Mouse (Mus musculus) myocyte (in vitro differentiated cells): ENCODE data around the gene Map3k19.

Experiments
- E2F4 ChIP-seq: IDR thresholded peaks from one replicate; pipeline ENCODE4 v1.6.1; 2011; ENCODE audit warnings: mild to moderate bottlenecking, control low read depth, moderate library complexity; ENCODE audit not compliant: insufficient read depth
- MAX ChIP-seq: IDR thresholded peaks from one replicate; pipeline ENCODE4 v1.6.1; 2011; ENCODE audit warnings: low read depth, mild to moderate bottlenecking, control low read depth
- POLR2A ChIP-seq: IDR thresholded peaks from one replicate; pipeline ENCODE4 v1.6.1; 2011; ENCODE audit warnings: low read depth, mild to moderate bottlenecking, control low read depth, moderate library complexity; ENCODE audit not compliant: insufficient read length
- TCF12 ChIP-seq: IDR thresholded peaks from one replicate; pipeline ENCODE4 v1.6.1; 2011; ENCODE audit warnings: mild to moderate bottlenecking, control low read depth; ENCODE audit not compliant: poor library complexity, insufficient read depth, severe bottlenecking
- USF1 ChIP-seq: IDR thresholded peaks from one replicate; pipeline ENCODE4 v1.6.1; 2011; ENCODE audit warnings: low read depth, mild to moderate bottlenecking, control low read depth, moderate library complexity

DNA sequence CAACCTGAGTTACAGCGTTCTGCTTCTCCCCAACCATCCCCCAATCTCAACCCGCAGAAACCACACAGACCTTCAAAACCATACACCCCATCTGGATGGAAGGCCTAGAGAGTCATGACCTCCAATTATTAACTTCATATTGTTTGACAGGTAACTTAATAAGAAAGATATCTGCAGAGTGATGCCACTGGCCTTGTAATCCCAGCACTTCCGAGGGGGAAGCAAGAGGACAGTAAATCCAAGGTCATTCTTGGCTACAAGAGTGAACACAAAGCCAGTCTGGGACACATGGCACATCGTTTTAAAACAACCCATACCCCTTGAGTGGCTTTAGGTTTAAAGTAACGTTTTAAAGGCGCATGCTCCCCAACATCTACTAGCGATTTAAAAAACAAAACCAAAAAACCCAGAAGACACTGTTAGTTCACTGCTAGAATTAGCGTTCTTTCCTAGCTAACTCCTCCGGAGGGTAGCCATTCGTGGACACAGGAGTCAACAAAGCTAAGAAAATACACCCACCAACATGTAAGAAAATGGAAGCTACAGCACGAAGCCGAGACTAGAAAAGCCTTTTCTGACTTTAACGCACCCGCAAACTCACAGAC is 81.5 kb downstream of the Map3k19 start:
- TF ChIP-seq MAX (no peak), TCF12 (no peak), POLR2A (no peak), USF1 (no peak), E2F4 (no peak)
